Comparison of ENCODE assay signal across 8 mouse cellular contexts in genomic region chr11:7210343-7210742, GRCm38 (mm10). TPM values are rescaled to one million over a fixed set of nuclear protein-coding genes. Genes with fewer than 3 reads are reported as not detected.
DNase-seq lines count a peak whose midpoint lies in the region; TF ChIP-seq lines count a peak whose summit lies in the region.

No protein-coding gene starts in this region.

- no peak for TF ChIP-seq POLR2A in liver, adult 2 months (IDR thresholded peaks at IDR 0.05; ENCODE audit: extremely low read depth, insufficient read depth, low read length)

- peaks cover 8% of the 10 kb centered on the region; the same call in 1 of the 2 replicates for H3K27me3 ChIP-seq in liver, adult 2 months (ENCODE audit: control insufficient read depth, insufficient read depth, low read length)

- H3K4me3 ChIP-seq in liver, adult 2 months (ENCODE audit: insufficient read depth, low read depth, low read length), result no peak overlapping the region

- peaks cover 5% of the 10 kb centered on the region; the same call in 1 of the 2 replicates for H3K4me1 ChIP-seq in liver, adult 2 months (ENCODE audit: control insufficient read depth, insufficient read depth, low read length)

- no peak overlapping the region for H3K9ac ChIP-seq in liver, adult 2 months (ENCODE audit: low read depth, low read length)

- peak; percentile 42 for DNase-seq in 416B (ENCODE audit: low read depth)
- peak; percentile 69 to 89 for DNase-seq in adrenal gland, adult (ENCODE audit: inconsistent age in 2 of 2, low spot score in 1 of 2)
- peak; percentile 84 for DNase-seq in embryo, embryonic 11 days
- DNase-seq in heart, adult 8-10 months (ENCODE audit: low spot score), result peak; percentile 45
- peak; percentile 89 for DNase-seq in kidney, postnatal 10 days
- DNase-seq in liver, adult 2 months (ENCODE audit: extremely low read depth, low read depth, low spot score), result no peak
- DNase-seq in ovary, postnatal 36 days (ENCODE audit: low spot score), result peak; percentile 73
- DNase-seq in MN1 (ENCODE audit: low spot score), result no peak

- no peaks in the 10 kb centered on the region for H3K36me3 ChIP-seq in liver, adult 2 months (ENCODE audit: control insufficient read depth, insufficient read depth, low read length)

- no peak overlapping the region for H3K27ac ChIP-seq in liver, adult 2 months (replicated peaks; ENCODE audit: insufficient read depth, low read depth, low read length)

- no peaks in the 10 kb centered on the region for H3K79me2 ChIP-seq in liver, adult 2 months (ENCODE audit: control insufficient read depth, insufficient read depth, low read length)

- 23% methylated on average over 6 of the region's 6 CpGs for WGBS in liver, adult 2 months

- TF ChIP-seq CTCF in liver, adult 2 months (IDR thresholded peaks at IDR 0.05; ENCODE audit: low read depth, low read length), result peak; percentile 96

RNA-seq across cellular contexts. Expression of gene Igfbp3, which starts 3.4 kb away (rescaled TPM):
- total RNA-seq in heart, adult 8-10 months (2022), result 10 to 100 TPM; 19.5 to 46.4 (median 24.3) TPM
- total RNA-seq in liver, adult 2 months (2014; rRNA removed), result 17.7 and 34.6 TPM in 2 replicates
- 23.5 and 31.2 TPM in 2 replicates for polyA plus RNA-seq in liver, adult 2 months (2012; rRNA removed)

RNA-seq across cellular contexts. Expression of gene Igfbp1, which starts 12.8 kb away (rescaled TPM):
- total RNA-seq in heart, adult 8-10 months (2022), result not detected
- 89.1 and 176 TPM in 2 replicates for total RNA-seq in liver, adult 2 months (2014; rRNA removed)
- polyA plus RNA-seq in liver, adult 2 months (2012; rRNA removed), result 17.1 and 50.9 TPM in 2 replicates

RNA-seq across cellular contexts. Expression of gene Gm11985, which starts 22.0 kb away (rescaled TPM):
- total RNA-seq in heart, adult 8-10 months (2022), result not detected
- not detected in 2 replicates for total RNA-seq in liver, adult 2 months (2014; rRNA removed)
- polyA plus RNA-seq in liver, adult 2 months (2012; rRNA removed), result not detected in 2 replicates

Comparison
In these comparisons a context has a peak if more than half of its experiments do, and no peak if none do; other contexts are left out.
1. DNase-seq: peak in 416B (single experiment), adrenal gland, adult (2 of 2), embryo, embryonic 11 days (single experiment), heart, adult 8-10 months (single experiment), kidney, postnatal 10 days (single experiment) and ovary, postnatal 36 days (single experiment); none in liver, adult 2 months (single experiment) and MN1 (single experiment).
2. RNA of gene Igfbp1, which starts 12.8 kb away (total RNA-seq): 89.1 to 176 TPM in liver, adult 2 months; not detected in heart, adult 8-10 months; every median in the first group is over 10 times any median in the second.